Mouse (Mus musculus) retina, postnatal 7 days (tissue): Measurements from ENCODE around the gene Rab3a.
A peak's percentile ranks its signal among the peaks of the same experiment; 100 is the strongest.

ENCODE experiments used
- DNase-seq: peaks from one replicate; pipeline ENCODE4 v3.0.0-alpha.2; 2012; ENCODE audit warnings: low read depth, low spot score

The Rab3a gene

DNA sequence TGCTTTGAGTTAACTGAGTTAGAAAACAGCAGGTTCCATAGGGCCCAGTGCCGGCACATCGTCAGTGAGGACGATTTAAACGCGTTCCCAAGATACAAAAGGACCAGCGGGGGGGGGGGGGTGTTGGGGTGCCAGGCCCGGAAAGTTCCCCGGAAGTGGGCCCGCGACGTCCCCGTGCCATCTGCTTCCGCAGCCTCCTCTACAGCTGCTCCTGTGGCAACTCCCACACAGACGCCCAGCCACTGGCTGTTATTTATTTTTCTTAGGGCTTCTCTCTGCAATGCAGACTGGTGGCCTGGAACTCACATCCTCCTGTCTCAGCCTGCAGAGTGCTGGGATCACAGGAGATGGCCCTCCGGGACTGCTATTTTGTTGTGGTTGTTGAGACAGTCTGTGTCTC lies 46.7 kb downstream of the Rab3a start:
- DNase-seq = no peak

- DNase-seq = no peak
Observed at GRCm38 (mm10) chr8:70801830-70802229, 47.4 kb downstream of the Rab3a start.

GRCm38 (mm10) chr8:70802786-70803510 lies 48.5 kb downstream of the Rab3a start:
- DNase-seq = no peak

DNA sequence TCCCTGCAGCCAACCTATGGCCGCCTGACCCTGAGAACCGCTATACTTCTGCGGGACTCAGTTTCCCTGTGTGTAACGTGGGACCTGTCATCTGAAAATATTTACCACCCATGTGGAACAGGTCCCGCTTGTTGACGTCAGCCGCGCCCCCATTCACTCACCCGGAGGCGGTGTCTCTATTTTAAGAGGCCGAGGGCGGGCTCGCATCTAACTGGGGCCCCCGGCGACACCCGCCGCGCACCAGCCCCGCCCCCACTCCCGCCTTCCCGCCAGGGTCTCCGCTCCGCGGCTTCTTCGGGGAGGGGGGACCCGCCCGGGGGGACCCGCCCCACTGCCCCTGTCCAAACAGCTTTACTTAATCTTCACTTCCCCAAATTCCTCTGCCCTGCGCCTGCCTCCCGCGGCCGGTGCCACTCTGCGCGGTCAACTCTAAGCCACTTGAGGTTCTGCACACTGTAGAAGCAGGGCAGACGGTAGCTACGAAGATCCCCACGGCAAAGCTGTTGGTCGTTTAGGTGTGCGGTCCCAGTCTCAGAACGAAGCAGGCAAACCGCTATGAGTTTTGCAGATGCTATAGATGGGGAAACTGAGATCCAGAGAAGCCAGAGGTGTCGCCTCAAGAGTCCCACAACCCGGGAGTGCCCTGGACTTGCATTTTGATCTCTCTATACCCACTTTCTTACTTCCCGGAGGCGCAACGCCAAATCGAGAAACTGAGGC lies 49.4 kb downstream of the Rab3a start:
- no peak for DNase-seq

GRCm38 (mm10) chr8:70804481-70805206 lies 50.2 kb downstream of the Rab3a start, which contains the start of gene Mast3:
Mast3 (minus strand) TSS chr8:70805054.
- DNase-seq = peak; percentile 54

DNA sequence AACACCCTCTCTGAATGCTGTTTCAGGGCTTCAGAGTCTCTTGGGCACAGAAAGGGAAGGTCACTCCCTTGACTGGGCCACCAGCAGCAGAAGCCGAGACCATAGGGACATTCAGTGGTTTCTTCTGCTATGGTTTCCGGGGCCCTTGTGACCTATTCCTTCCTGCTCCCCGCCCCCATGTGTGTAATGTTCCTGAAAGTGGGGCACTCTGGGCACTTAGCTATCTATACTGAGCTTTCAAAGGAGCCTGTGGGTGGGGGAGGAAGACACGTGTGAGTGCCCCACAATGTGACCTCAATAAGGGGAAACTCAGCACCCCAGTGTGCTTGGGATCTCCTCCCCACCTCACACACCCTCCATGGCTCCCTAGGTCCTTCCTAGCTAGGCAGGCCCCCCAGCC lies 52.1 kb downstream of the Rab3a start:
- no peak for DNase-seq

DNA sequence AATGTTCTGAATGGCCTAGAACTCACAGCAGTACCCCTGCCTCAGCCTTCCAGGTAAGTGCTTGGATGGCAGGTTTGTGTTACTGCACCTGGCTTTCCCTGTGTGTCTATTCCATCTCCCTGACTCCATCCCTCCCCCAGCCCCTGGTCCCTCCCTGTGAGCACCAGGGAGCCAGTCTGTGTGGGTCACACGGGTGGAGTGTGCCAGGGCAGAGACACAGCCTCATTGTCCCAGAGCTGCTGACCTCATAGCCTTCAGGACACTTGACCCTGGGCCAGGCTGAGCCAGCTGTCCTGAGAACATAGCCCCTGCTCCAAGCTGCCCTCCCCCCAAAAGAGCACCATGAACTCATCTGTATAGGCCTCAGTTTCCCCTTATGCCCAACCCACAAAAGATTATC lies 52.8 kb downstream of the Rab3a start:
- no peak for DNase-seq

DNA sequence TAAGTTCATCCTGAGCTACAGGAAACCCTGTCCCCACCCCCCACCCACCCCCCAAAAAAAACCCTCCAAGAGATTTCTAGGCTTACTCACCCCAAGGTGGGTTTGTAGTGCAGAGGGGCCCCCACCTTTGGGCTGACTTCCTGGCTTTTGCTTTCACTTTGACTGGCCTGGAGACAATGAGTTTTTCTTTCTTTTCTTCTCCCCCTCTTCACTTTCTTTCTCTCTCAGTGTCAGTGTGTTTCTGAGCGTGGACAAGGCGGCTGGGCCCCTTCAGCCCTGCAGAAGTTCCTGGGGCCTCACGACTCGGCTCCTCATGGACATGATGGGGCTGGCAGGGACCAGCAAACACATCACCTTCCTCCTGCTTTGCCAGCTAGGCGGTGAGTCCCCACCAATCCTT lies 53.8 kb downstream of the Rab3a start, which contains the start of gene Il12rb1:
Gene Il12rb1 (plus strand): TSS at position 211 of the 400 bp plus-strand sequence.
- DNase-seq = no peak
